Mouse (Mus musculus): ENCODE measurements around the gene Snd1.

Snd1 gene

DNA sequence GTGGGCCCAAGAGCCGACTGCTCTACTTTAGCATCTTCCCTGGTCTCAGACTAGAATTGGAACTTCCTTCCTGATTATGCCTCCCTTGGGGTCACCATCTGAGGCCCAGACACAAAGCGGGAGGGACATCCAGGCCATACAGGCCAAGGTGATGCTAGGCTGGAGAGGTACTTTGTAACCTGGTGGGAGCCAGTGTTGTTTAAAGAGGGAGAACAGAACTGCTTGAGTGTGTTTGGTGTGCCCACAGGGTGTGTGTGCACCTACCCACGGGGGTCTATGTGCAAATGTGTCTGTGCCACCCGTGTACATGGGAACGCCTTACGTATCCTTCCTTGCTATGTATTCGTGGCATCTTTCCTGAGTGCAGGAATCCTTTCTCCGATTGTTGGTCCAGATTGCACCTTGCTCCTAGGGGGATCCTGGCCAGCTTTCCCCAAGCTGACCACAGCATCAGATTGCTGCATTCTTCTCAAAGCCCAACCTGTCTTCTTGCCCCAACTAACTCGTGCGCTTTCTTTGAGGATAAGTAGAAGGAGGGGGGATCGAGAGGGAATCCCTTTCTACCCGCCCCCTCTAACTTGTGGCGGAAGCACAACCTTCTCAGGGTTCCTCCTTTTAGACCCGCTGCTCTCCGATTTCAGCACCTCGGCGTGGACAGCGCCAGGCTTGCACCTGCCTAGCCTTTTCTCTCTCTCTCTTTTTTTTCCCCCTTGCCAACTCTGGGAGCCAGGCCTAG lies 507.2 kb downstream of the Snd1 start:
- DNase-seq = peak; percentile 39

DNA sequence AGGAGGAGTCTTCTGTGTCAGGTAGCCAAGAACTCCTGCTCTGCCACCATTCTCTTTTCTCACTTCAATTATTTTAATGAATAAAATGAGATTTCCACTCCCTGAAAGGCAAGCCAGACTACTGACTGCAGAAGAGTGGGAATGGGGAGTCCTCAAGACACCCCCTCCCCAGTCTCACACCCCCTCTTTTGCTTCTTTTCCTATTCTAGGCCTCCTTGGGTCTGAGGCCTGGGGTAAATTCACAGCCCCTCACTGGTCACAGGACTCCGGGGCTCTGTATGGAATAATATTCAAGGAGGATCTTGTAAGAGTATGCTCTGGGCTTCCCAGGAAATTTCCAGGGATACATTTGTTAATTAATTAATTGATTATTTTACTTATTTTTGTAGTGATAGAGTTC lies 507.9 kb downstream of the Snd1 start:
- no peak for DNase-seq

Measured in right cerebral cortex, postnatal 14 days (tissue).